Mouse (Mus musculus): ENCODE measurements at regions not wholly inside any gene's neighbourhood (a gene's known extent, or its start where the extent isn't known, plus 50 kb on each side); places are given as distances from the start of the nearest gene placed in this dataset.
A peak's percentile ranks its signal among the peaks of the same experiment; 100 is the strongest.

DNA sequence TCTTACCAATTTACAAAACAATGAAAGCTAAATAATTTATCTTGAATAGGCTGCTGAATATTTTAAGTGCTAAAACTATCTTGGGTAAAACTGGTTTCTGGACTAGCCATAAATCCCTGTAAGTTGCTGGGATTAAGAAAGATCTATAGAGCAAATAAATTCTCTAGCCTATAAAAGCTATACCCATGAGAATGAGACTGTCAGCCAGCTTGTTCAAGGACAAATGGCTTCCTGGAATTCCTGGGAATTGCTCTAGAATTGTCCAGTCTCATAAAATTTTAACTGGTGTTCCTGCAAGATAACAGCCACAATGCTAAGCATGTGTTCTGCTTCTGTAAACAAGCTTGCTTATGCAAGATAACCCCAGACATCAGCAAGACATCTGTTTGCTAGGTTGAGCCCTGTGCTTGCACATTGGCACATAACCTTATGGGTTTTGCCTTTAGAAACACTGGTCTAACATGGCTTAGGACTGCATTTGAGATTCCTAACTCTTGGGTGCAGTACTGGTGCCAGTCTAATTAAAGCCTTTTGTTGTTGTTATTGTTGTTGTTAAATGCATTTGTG lies 180.2 kb upstream of the Syt10 start:
- DNase-seq (ENCODE audit: low spot score in 2 of 2): no peak

DNA sequence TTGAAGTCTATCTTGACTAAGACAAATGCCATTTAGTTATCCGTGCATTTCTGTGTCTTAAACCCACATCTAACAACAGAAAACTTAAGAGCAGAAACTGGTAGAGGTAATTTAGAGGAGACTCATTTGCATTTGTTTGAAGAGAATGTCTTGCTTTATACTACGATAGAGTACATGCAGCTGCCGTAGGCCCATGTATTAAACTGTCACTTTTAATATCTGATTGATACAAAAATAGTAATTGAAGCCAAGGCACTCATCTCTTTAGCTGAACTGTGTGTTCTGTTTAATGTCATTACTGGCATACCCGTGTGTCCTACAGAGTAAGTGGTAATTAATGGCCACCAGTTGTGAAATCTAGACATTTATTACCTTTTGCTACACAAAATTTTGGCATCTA lies 181.5 kb upstream of the Syt10 start:
- DNase-seq (ENCODE audit: low spot score in 2 of 2): no peak

DNA sequence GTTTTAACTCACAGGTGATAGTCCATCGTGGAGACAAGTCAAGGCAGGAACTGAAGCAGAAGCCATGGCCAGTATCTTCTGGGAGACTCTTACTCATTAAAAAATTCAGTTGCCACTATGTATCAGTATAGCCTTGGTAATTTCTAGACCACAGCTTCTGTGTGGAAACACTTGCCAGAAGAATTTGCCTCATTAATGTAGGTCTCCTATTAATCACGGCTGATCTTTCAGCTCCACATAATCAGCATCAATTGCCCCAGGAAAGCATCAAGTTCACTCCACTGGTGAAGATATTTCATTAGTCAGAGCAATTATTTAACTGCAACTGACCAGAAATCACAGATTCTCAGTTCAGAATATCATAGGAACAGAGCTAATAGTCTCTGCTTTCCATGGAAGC lies 189.8 kb upstream of the Alg10b start:
- DNase-seq (ENCODE audit: low spot score in 2 of 2): no peak

DNA sequence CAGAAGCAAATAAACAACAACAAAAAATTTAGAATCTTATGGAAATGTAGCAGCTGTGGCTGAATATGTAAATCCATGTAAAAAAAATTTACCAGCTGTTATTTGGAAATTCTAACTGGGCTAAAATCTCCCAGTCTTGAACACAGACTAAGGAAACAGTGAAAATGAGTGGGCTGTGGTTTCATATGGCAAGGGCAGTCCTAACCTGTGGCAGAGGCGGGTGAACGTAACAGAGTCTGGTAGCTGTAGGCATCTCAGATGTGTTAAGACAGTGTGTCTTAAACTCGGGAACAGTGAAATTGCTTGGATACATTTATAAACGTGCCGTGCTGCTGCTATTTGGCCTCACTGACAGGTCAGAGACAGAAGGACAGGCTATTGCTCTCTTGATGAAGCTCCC lies 178.4 kb upstream of the Alg10b start:
- DNase-seq (ENCODE audit: low spot score in 2 of 2): no peak

DNA sequence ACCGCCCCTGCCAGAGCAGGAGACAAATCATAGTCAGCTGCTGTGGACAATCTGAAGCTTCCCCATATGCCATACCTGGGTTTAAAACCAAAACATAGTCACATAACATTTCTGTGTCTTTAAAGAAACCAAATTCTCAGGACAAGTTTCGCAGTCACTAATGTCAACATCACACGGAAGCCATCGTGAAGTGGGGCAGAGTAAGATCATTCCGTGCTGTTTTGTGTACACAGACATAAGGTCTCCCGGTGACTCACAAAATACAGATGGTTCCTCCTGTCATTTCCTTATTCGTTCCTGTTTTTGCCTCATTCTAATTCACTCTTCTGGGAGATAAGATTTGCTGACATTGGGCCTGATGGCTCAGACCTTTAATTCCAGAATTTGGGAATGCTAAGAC lies 162.1 kb upstream of the Alg10b start:
- peak in 1 of 2 experiments; percentile 20 for DNase-seq (ENCODE audit: low spot score in 2 of 2)

DNA sequence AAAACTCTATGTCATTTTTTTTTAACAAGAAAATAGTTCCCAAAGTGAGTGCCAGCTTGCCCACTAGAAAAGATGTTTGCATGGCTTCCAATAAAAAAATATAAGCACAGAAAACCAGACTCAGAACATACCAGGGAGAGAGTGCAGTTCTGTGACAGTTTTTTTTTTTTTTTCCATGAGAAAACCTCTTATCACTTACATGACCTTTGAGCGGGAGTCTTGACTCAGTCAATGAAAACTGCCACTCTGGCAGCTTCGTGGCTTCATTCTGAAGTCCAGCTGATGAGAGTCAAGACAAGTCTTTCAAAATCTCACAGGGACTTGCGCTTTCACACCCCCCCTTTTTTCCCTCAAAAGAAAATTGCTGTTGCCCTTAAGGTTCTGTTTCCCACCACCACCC lies 158.3 kb upstream of the Alg10b start:
- DNase-seq (ENCODE audit: low spot score in 2 of 2): no peak

DNA sequence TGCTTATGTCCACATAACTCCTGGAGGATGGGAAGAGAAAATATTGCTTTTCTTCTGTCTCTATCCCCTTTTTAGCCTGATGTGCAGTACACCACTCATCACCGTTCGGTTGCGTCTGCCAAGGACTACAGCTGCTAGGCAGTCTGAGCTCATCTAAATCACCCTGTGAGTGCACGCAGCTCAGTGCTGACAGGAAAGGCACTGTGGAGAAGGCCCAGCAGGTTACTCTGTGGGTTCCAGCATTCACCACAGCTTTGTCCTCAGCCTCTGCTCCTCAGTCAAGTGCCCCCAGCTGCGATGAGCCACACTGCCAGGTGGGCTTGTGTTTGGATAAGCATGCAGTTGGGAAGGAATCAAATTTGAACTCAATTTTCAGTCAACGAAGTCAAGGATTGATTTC lies 152.0 kb upstream of the Alg10b start:
- peak in 1 of 2 experiments; percentile 8 for DNase-seq (ENCODE audit: low spot score in 2 of 2)

DNA sequence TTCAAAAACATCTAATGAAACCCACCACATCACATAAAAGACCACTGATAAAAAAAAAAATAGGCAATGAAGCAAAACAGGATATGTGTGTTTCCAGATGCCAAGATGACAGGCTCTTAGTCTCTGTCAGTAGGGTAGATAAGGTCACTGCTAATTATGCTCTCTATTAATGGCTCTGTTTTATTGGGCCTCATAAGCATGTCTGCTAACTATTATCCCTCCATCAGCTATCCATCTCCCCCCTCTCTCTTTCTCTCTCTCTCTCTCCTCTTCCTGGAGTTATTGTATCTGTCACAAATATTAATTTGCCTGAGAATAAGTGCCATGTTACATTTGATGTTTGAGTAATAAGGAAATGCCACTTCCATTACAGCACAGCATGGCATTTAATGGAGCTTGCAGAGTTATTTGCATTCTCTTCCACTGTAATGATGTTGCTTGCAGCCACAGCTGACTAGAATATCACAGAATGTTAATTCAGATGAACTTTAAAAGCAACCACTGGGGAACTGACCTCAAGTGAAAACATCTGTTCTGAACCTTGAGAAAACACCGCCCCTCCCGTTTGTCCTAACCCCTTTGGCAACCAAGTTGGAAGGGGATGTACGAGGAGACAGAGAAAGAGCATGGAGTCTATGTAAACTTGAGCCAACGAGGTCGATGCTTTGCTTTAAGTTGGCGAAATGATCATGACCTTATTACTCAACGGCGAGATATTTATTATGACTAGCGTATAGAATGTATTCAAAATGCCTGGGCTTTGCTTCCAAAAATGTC lies 141.7 kb upstream of the Alg10b start:
- DNase-seq (ENCODE audit: low spot score in 2 of 2): no peak

DNA sequence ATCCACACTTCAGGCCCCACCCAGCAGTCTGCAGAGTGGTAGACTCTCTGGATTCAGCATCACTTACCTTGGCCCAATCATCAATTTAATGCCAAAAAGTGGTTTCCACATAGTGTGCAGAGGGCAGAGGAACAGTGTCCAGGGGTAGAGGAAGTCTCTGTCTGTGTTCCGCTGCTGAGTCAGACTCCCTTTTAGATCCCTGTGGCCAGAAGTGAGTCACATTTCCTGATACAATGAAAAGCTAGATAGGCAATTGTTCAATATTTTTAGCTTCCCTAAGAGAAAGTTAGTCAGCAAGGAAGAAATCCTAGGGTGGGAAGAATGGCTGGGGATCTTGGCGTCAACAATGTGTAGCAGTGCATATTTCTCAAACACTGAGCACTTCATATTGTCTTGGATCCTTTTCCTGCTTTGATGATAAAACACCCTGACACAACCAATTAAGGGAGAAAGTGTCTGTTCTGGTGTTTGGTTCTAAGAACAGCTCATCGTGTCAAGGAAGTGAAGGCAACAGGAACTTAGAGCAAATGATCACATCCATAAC lies 114.6 kb upstream of the Alg10b start:
- no peak for DNase-seq (ENCODE audit: low spot score in 2 of 2)

DNA sequence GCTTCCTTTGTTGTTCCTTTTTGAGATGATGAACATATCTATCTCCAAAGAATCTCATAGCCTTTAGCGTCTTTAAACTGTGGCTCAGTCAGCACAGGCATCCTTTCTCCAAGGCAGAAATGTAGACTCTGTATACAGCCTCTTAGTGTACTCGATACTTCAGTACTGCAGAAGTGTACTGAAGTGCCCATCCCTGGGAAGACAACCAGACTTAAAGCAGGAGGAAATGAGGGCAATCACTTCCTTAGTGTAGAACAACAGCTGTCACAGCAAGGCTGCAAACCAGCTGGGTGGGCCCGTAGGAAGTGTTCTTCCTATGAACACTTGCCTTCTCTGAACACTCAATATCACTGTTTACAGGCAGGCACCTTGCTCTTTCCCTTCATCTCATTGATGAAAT lies 110.5 kb upstream of the Alg10b start:
- no peak for DNase-seq (ENCODE audit: low spot score in 2 of 2)

DNA sequence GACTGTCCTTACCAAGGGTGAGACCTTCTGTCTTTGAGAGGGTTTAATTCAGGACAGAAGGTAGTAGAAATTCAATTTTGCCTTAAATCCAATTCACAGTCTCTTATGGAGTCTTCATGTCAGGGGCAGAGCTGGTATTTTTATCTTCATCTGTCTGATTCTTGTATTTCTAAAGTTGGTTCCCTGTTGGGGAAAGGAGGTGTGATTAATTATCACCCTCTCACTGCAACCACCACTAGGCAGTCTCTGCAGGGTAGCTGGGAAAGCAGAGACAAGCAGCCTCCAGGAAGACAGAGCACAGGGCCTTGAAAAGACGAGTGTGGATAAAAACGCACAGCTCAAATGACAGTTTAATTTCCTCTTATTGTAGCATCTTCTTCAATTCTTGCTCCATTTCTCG lies 104.4 kb upstream of the Alg10b start:
- peak in 1 of 2 experiments; percentile 21 for DNase-seq (ENCODE audit: low spot score in 2 of 2)

DNA sequence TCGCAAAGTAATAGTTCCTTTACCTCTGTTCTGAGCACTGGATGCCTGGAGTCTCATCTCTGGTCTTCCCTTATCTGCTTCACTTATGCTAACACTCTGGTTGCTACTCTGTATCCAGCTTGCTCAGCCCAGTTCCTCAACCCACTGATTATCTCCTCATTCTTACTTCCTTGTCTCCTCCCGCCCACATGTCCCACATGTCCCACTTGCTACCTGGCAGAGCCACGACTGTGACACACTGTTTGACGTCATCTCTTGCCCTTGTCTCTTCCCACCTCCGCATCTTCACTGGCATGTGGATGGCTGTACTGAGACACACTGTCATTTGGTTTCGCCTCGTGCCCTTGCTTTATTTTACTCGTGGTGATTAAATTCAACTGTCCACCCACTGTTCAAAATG lies 100.1 kb upstream of the Alg10b start:
- DNase-seq (ENCODE audit: low spot score in 2 of 2): peak in 1 of 2 experiments; percentile 78

DNA sequence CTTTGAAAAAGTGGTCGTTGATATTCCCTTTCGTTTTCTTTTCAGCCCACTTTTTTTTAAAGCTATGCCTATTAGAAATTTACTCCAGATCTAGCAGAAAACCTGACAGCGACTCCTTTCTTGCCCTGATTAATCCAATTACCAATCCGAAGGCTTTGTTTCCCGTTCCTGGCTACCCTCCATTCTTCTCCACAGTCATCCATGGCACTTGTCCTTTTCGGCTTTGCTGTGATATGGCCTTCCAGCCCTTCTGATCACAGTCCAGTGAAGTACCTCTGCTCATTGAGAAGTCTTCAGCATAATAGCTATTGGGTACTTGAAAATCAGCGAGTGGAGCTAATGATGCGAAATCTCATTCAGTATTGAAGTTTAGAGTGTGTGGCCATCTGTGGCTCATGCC lies 99.0 kb upstream of the Alg10b start:
- DNase-seq (ENCODE audit: low spot score in 2 of 2): no peak

DNA sequence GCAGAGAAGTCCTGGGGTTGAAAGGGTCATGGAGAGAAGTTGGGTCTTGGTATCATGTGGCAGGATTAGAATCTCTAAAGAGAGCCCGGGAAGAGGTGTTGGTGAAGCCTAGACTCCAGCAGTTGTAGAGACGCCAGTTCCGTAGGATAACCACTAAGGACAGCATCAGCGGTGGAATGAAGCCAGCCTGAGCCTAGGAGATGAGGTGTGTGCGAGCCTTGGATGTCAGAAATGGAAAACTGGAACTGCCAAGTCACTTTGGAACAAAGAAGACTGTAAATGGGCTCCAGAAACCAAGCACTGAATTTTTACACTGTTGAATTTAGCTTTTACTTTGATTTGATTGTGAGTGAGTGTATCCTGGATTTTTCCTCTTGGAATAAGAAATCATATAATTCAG lies 92.3 kb upstream of the Alg10b start:
- DNase-seq (ENCODE audit: low spot score in 2 of 2): peak in 1 of 2 experiments; percentile 33

DNA sequence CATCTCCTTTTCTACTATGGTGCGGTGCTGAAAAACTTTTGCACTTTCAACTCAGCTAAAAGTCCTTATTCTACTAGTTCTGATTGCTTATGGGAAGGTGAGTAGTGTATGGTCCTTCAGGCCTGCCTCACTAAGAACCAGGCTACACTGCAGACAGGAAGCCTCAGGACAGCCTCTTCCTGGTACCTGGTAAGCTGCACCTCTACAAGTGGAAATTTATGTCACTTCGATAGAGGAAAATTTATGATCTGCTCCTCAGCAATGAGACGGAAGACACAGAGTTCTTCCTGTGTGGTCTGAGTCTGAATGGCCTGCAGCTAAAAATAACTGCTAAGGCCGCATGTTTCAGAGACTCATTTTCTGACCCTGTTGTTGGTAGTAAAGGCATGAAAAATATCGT lies 83.1 kb upstream of the Alg10b start:
- DNase-seq (ENCODE audit: low spot score in 2 of 2): no peak

DNA sequence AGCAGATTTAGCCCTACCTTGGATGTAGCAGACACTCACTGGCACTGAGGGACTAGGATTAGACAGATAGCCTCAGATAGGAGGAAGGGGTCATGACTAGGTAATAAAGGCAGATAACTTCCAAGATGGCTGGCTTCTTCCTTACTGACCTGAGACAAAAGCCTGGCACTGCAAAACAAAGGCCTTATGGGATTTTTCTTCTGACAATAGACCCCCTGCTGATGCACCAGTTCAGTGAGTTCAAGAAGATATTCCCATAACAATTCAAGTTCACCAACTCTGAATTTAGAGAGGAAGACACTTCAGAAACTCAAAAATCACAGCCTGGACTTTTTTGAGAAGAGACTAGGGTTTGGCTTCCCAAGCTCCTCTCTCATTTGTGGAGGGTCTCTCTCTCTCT lies 75.4 kb upstream of the Alg10b start:
- no peak for DNase-seq (ENCODE audit: low spot score in 2 of 2)

DNA sequence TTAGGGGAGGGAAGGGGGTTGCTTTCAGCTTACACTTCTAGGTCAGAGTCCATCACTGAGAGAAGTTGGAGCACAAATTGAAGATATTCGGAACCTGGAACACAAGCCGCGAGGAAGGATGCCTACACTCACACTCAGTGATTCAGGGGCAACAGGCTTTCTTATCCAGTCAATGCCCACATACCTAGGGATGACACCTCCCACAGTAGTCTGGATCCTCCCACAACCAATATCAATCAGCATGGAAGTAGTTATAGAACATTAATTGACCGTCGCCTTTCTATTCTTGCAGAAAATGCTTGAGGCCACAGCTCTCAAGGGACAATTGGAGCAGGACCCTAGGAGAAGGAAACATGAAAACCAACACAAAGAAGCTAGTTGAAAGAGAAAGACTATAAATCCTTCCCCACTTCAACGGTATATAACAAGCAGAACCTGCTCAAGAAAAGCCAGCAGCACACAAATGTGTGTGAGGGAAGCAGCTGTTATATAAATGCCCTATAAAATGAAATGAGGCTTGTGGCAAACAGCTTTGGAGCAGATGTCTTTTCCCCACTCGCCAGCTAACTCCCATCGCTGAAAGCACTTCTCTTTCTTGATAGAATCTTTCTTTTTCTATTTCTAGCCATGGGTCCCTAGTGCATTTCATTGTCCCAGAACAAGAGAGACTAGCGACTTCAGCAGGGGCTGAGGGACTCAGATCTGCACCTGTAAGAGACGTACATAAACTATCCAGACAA lies 70.1 kb upstream of the Alg10b start:
- DNase-seq (ENCODE audit: low spot score in 2 of 2): peak; percentile 8 to 57

Data from left cerebral cortex, adult 8-10 months (tissue).